Mouse (Mus musculus): ENCODE data around the gene Chaf1b.
A peak's percentile ranks its signal among the peaks of the same experiment; 100 is the strongest.

Chaf1b gene

GRCm38 (mm10) chr16:93912808-93913207 lies 29.1 kb downstream of the Chaf1b start:
- DNase-seq (ENCODE audit: low read depth, low spot score) = no peak

GRCm38 (mm10) chr16:93913881-93914576 lies 30.3 kb downstream of the Chaf1b start:
- peak; percentile 77 for DNase-seq (ENCODE audit: low read depth, low spot score)

GRCm38 (mm10) chr16:93915338-93915849 lies 31.7 kb downstream of the Chaf1b start:
- DNase-seq (ENCODE audit: low read depth, low spot score) = peak; percentile 80

GRCm38 (mm10) chr16:93917712-93918678 lies 34.3 kb downstream of the Chaf1b start:
- peak; percentile 92 for DNase-seq (ENCODE audit: low read depth, low spot score)

GRCm38 (mm10) chr16:93918679-93919060 lies 35.0 kb downstream of the Chaf1b start:
- no peak for DNase-seq (ENCODE audit: low read depth, low spot score)

- no peak for DNase-seq (ENCODE audit: low read depth, low spot score)
Observed at GRCm38 (mm10) chr16:93919189-93919588, 35.5 kb downstream of the Chaf1b start.

- no peak for DNase-seq (ENCODE audit: low read depth, low spot score)
Observed at GRCm38 (mm10) chr16:93920673-93921072, 37.0 kb downstream of the Chaf1b start.

- DNase-seq (ENCODE audit: low read depth, low spot score) = no peak
Observed at GRCm38 (mm10) chr16:93922835-93923389, 39.2 kb downstream of the Chaf1b start.

GRCm38 (mm10) chr16:93923788-93924187 lies 40.1 kb downstream of the Chaf1b start:
- no peak for DNase-seq (ENCODE audit: low read depth, low spot score)

GRCm38 (mm10) chr16:93925684-93926247 lies 42.1 kb downstream of the Chaf1b start:
- no peak for DNase-seq (ENCODE audit: low read depth, low spot score)

GRCm38 (mm10) chr16:93929370-93930032 lies 45.8 kb downstream of the Chaf1b start:
- no peak for DNase-seq (ENCODE audit: low read depth, low spot score)

GRCm38 (mm10) chr16:93932185-93933168 lies 48.8 kb downstream of the Chaf1b start:
- no peak for DNase-seq (ENCODE audit: low read depth, low spot score)

GRCm38 (mm10) chr16:93934588-93934987 lies 50.9 kb downstream of the Chaf1b start:
- peak; percentile 23 for DNase-seq (ENCODE audit: low read depth, low spot score)

- DNase-seq (ENCODE audit: low read depth, low spot score) = peak; percentile 67
Observed at GRCm38 (mm10) chr16:93935009-93935408, 51.3 kb downstream of the Chaf1b start.

GRCm38 (mm10) chr16:93938400-93938846 lies 54.7 kb downstream of the Chaf1b start:
- peak; percentile 82 for DNase-seq (ENCODE audit: low read depth, low spot score)

- no peak for DNase-seq (ENCODE audit: low read depth, low spot score)
Observed at GRCm38 (mm10) chr16:93939961-93940360, 56.3 kb downstream of the Chaf1b start.

- no peak for DNase-seq (ENCODE audit: low read depth, low spot score)
Observed at GRCm38 (mm10) chr16:93941781-93942567, 58.3 kb downstream of the Chaf1b start.

GRCm38 (mm10) chr16:93942796-93943502 lies 59.2 kb downstream of the Chaf1b start:
- DNase-seq (ENCODE audit: low read depth, low spot score) = peak; percentile 32
